Mouse (Mus musculus): Measurements from ENCODE around the gene Npffr2. TPM values are rescaled to one million over a fixed set of nuclear protein-coding genes. Genes with fewer than 3 reads are reported as not detected.

The Npffr2 gene
- total RNA-seq (2021) (not detected), polyA plus RNA-seq (2012; rRNA removed) (not detected in 2 replicates)
- long read RNA-seq: 0 reads

DNA sequence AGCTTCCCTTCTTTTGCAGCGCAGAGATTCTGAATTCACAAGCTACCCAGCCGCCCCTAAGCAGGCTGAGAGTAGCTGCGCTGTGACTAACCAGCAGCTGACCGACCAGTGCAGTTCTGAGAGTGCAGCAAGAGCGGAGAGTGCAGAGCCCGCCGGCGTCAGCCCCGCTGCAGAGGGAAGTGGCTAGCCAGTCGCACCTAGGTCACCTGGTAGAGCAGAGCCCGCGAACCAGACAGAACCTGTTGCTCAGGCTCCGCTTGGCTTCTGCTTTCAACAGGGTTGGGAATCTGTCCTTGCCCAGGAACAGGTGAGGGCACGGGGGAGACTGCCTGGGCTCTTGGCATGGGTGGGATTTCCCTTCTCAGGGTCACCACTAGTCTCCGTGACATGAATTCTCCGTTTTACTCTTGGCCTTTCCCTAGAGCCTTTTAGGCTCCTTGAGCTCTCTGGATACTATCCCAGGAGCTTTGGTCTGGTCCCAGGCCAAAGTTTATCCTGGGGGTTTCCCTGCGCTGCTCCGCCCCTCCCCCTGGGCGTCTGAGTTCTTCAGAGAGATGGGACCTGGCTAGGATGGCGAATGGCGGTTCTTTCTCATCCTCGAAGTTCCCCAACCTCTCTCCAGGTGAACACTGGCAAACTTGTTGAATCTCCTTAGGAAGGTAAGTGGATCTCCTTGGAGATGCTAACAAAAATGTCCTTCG lies at the start of gene Npffr2:
Gene Npffr2 (plus strand): TSS at position 552 of the 701 bp plus-strand sequence.
- Histone ChIP-seq H3K79me2 (replicated peaks; ENCODE audit: control insufficient read depth, insufficient read depth, low read length) (no peaks in the 10 kb centered on the region), H3K4me1 (ENCODE audit: control insufficient read depth, insufficient read depth, low read length) (no peaks in the 10 kb centered on the region), H3K4me3 (no peak within 1 kb of the TSS), H3K36me3 (ENCODE audit: control insufficient read depth, insufficient read depth, low read length) (no peaks in the 10 kb centered on the region), H3K27me3 (ENCODE audit: control insufficient read depth, insufficient read depth, low read length) (no peaks in the 10 kb centered on the region), H3K27ac (no peak within 1 kb of the TSS), H3K9ac (ENCODE audit: low read depth, low read length) (no peak within 1 kb of the TSS)
- TF ChIP-seq EP300 (IDR thresholded peaks at IDR 0.05; ENCODE audit: insufficient read depth, low read depth, low read length): no peak
- no peak for TF ChIP-seq POLR2A (IDR thresholded peaks at IDR 0.05; ENCODE audit: insufficient read depth, low read depth, low read length)
- TF ChIP-seq CTCF (IDR thresholded peaks at IDR 0.05): no peak
- 5% methylated on average over 23 of the region's 23 CpGs for WGBS
- intact Hi-C loops (cut with DNase I): no loop called here
- DNase-seq: no peak

DNA sequence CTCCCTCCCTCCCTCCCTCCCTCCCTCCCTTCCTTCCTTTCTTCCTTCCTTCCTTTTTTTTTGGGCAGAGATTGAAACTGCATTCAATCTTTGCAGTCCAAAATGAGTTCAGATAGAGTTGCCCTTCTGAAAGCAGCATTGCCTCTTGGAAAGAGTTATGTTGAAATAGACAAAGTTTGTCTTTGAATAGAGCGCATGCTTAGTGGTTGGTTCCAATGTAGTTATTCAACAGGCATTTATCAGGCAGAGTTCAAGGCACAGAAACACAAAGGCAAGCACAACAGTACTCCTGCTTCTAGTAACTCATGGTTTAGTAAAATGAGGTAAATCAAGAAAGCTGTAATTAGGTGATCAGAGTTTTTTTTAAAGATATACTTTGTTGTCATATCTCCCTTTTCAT lies 34.7 kb upstream of the Npffr2 start:
- no peak overlapping the region for H3K27ac ChIP-seq
- no peak for TF ChIP-seq CTCF (IDR thresholded peaks at IDR 0.05)
- TF ChIP-seq POLR2A (IDR thresholded peaks at IDR 0.05; ENCODE audit: insufficient read depth, low read depth, low read length): no peak
- TF ChIP-seq EP300 (IDR thresholded peaks at IDR 0.05; ENCODE audit: insufficient read depth, low read depth, low read length): no peak
- WGBS: 89% methylated on average over 1 of the region's 1 CpGs
- H3K27me3 ChIP-seq (ENCODE audit: control insufficient read depth, insufficient read depth, low read length): no peaks in the 10 kb centered on the region
- DNase-seq: no peak
- intact Hi-C loops (cut with DNase I): no loop called here
- no peak overlapping the region for H3K4me3 ChIP-seq
- no peaks in the 10 kb centered on the region for H3K79me2 ChIP-seq (replicated peaks; ENCODE audit: control insufficient read depth, insufficient read depth, low read length)
- no peak overlapping the region for H3K9ac ChIP-seq (ENCODE audit: low read depth, low read length)
- H3K4me1 ChIP-seq (ENCODE audit: control insufficient read depth, insufficient read depth, low read length): no peaks in the 10 kb centered on the region
- no peaks in the 10 kb centered on the region for H3K36me3 ChIP-seq (ENCODE audit: control insufficient read depth, insufficient read depth, low read length)

DNA sequence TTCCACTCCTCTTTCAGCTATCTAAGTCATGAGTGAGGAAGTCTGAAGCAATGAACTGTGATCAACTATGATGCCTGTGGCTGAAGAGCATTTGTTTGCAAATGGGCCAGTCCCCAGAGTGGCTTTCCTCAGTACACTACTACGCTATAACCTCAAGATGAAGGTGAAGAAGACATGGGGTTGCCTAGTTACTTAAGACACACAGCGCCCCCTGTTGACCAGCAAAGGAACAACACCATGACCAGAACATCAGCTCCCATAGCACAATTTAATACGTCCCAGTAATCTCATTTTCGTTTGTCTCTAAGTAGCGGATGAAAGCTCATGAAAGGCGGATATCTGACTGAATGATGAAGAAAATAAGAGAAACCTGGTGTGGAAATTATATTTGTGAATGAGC lies 27.0 kb upstream of the Npffr2 start:
- Histone ChIP-seq H3K4me1 (ENCODE audit: control insufficient read depth, insufficient read depth, low read length) (no peaks in the 10 kb centered on the region), H3K9ac (ENCODE audit: low read depth, low read length) (no peak overlapping the region), H3K79me2 (replicated peaks; ENCODE audit: control insufficient read depth, insufficient read depth, low read length) (no peaks in the 10 kb centered on the region), H3K36me3 (ENCODE audit: control insufficient read depth, insufficient read depth, low read length) (no peaks in the 10 kb centered on the region), H3K4me3 (no peak overlapping the region), H3K27ac (no peak overlapping the region), H3K27me3 (ENCODE audit: control insufficient read depth, insufficient read depth, low read length) (no peaks in the 10 kb centered on the region)
- WGBS: 50% methylated on average over 6 of the region's 6 CpGs
- DNase-seq: no peak
- intact Hi-C loops (cut with DNase I): no loop called here
- TF ChIP-seq EP300 (IDR thresholded peaks at IDR 0.05; ENCODE audit: insufficient read depth, low read depth, low read length) (no peak), POLR2A (IDR thresholded peaks at IDR 0.05; ENCODE audit: insufficient read depth, low read depth, low read length) (no peak), CTCF (IDR thresholded peaks at IDR 0.05) (peak; percentile 42)

DNA sequence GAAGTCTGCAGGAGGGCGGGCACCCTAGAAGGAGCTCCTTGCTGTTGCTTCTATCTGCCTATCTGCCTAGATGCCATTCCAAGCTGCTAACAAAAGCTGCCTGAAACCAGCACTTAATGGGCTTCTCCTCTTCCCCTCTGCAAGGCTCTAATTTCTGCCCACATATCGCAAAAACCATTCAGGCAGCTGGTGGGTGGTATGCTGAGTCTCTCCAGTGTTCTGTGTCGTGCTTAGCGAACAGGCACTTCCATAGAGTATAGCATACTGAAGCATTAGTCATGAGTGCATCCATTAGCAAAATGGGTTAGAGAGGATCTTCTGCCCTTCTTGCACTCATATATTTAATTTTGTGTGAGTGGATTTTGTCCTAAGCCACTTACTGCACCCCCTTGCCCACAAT lies 8.6 kb upstream of the Npffr2 start:
- H3K9ac ChIP-seq (ENCODE audit: low read depth, low read length): no peak overlapping the region
- no peaks in the 10 kb centered on the region for H3K79me2 ChIP-seq (replicated peaks; ENCODE audit: control insufficient read depth, insufficient read depth, low read length)
- TF ChIP-seq CTCF (IDR thresholded peaks at IDR 0.05) (no peak), EP300 (IDR thresholded peaks at IDR 0.05; ENCODE audit: insufficient read depth, low read depth, low read length) (no peak), POLR2A (IDR thresholded peaks at IDR 0.05; ENCODE audit: insufficient read depth, low read depth, low read length) (no peak)
- H3K27ac ChIP-seq: no peak overlapping the region
- no peaks in the 10 kb centered on the region for H3K4me1 ChIP-seq (ENCODE audit: control insufficient read depth, insufficient read depth, low read length)
- no peak for DNase-seq
- no peaks in the 10 kb centered on the region for H3K36me3 ChIP-seq (ENCODE audit: control insufficient read depth, insufficient read depth, low read length)
- intact Hi-C loops (cut with DNase I): no loop called here
- no peak overlapping the region for H3K4me3 ChIP-seq
- WGBS: 66% methylated on average over 4 of the region's 4 CpGs
- no peaks in the 10 kb centered on the region for H3K27me3 ChIP-seq (ENCODE audit: control insufficient read depth, insufficient read depth, low read length)

DNA sequence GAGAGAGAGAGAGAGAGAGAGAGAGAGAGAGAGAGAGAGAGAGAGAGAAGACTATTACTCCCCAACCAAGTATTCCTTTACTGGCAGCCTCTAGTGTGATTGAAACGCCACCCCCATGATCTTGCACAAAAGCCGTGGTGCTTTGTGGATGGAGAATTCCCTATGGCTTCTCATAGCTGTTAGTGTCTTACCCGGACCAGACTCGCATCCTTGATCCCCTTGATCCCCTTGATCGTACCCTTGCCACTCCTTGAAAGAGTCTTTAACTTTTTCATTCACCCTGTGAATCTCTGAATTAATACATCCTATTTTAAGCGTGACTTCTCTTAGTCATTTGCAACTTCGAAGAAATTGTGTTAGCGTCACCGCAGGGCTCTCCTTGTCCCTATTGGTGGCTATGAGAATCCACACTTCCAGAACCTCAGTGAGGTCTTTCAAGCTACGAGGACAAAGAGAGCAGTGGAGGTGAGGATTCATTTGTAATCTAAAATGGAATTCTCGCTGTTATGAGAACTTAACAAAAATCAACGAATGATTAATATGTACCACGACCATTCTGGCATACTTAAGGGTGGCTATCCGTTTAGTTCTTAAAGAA lies 949 bp upstream of the Npffr2 start:
- no peaks in the 10 kb centered on the region for H3K27me3 ChIP-seq (ENCODE audit: control insufficient read depth, insufficient read depth, low read length)
- 11% methylated on average over 14 of the region's 14 CpGs for WGBS
- no peak overlapping the region for H3K9ac ChIP-seq (ENCODE audit: low read depth, low read length)
- no peaks in the 10 kb centered on the region for H3K79me2 ChIP-seq (replicated peaks; ENCODE audit: control insufficient read depth, insufficient read depth, low read length)
- TF ChIP-seq EP300 (IDR thresholded peaks at IDR 0.05; ENCODE audit: insufficient read depth, low read depth, low read length) (no peak), POLR2A (IDR thresholded peaks at IDR 0.05; ENCODE audit: insufficient read depth, low read depth, low read length) (no peak), CTCF (IDR thresholded peaks at IDR 0.05) (no peak)
- no peak overlapping the region for H3K27ac ChIP-seq
- no peak for DNase-seq
- H3K4me3 ChIP-seq: no peak overlapping the region
- intact Hi-C loops (cut with DNase I): no loop called here
- H3K36me3 ChIP-seq (ENCODE audit: control insufficient read depth, insufficient read depth, low read length): no peaks in the 10 kb centered on the region
- H3K4me1 ChIP-seq (ENCODE audit: control insufficient read depth, insufficient read depth, low read length): no peaks in the 10 kb centered on the region

DNA sequence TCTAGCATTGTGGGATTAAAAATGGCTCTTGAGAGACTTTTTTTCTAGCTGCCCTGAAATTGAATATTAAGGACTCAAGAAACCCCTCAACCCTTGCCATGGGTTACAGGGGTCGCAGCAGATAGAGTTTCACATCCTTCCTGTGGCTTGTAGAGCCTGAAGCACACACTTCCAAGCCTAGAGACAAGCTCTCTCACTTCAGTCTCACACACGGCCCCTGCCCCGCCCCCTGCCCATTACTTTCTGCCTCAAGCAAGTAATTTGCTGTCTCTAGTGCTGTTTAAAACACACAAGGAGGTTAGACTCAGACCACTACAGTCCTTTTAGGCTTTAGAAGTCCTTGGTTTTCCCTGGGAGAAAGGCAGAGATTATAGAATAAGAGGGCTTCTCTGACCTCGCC lies 1.7 kb downstream of the Npffr2 start:
- no peak for DNase-seq
- intact Hi-C loops (cut with DNase I): no loop called here
- no peaks in the 10 kb centered on the region for H3K4me1 ChIP-seq (ENCODE audit: control insufficient read depth, insufficient read depth, low read length)
- no peak overlapping the region for H3K4me3 ChIP-seq
- no peak overlapping the region for H3K9ac ChIP-seq (ENCODE audit: low read depth, low read length)
- H3K79me2 ChIP-seq (replicated peaks; ENCODE audit: control insufficient read depth, insufficient read depth, low read length): no peaks in the 10 kb centered on the region
- TF ChIP-seq CTCF (IDR thresholded peaks at IDR 0.05): no peak
- no peak for TF ChIP-seq EP300 (IDR thresholded peaks at IDR 0.05; ENCODE audit: insufficient read depth, low read depth, low read length)
- TF ChIP-seq POLR2A (IDR thresholded peaks at IDR 0.05; ENCODE audit: insufficient read depth, low read depth, low read length): no peak
- H3K36me3 ChIP-seq (ENCODE audit: control insufficient read depth, insufficient read depth, low read length): no peaks in the 10 kb centered on the region
- H3K27ac ChIP-seq: no peak overlapping the region
- 43% methylated on average over 4 of the region's 4 CpGs for WGBS
- no peaks in the 10 kb centered on the region for H3K27me3 ChIP-seq (ENCODE audit: control insufficient read depth, insufficient read depth, low read length)
